Mouse (Mus musculus) hematopoietic multipotent progenitor cell, adult 10-12 weeks (in vitro differentiated cells): ENCODE data around the gene Msh6. TPM values are rescaled to one million over a fixed set of nuclear protein-coding genes. Genes with fewer than 3 reads are reported as not detected.

Source experiments
- polyA plus RNA-seq: library from polyadenylated mRNA; stranded (reverse); fragments of >175 nt; gene quantifications from 2 replicates; pipeline ENCODE4 v1.2.3, GENCODE M21; 2012; ENCODE audit warnings: low replicate concordance

The Msh6 gene
- polyA plus RNA-seq = 6.9 TPM in 2 replicates

GRCm38 (mm10) chr17:87974629-87975228, at the start of gene Msh6:
Msh6 (plus strand) TSS chr17:87975062.

Other genes starting within 250 kb of the Msh6 start
- gene Kcnk12, start 177.1 kb upstream of the Msh6 start, polyA plus RNA-seq = 0.88 and 3.3 TPM in 2 replicates
- not detected in 2 replicates for gene Rpl36-ps4, start 54.1 kb upstream of the Msh6 start, polyA plus RNA-seq
- 5.4 and 7.5 TPM in 2 replicates for gene Fbxo11, start 90.2 kb downstream of the Msh6 start, polyA plus RNA-seq